23 mouse cellular contexts compared by ENCODE assay signal in the genomic region with DNA sequence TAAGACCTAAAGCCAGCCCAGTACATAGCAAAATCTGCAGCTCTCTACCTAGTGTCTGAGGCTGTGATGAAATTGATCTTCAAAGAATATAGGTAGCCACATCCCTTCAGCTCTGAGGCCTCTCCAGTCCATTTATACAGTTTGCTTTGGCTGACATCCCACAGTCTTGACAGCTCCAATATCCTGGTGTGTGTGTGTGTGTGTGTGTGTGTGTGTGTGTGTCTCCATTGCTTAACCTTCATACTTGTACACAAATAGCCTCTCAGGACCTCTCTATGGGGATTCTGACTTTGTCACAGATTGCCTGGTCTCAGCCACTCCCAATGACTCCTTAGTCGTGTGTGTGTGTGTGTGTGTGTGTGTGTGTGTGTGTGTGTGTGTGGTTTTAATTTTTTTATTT. TPM values are rescaled to one million over a fixed set of nuclear protein-coding genes. Genes with fewer than 3 reads are reported as not detected.
DNase-seq lines count a peak whose midpoint lies in the region; ATAC-seq and TF ChIP-seq lines count a peak whose summit lies in the region.
"Had no signal": no experiment of that assay in that cellular context is flagged by ENCODE, and none has a peak within 500 bp of the region (broad histone marks: within the 10 kb centered on the region; RNA-seq: fewer than 3 reads in every experiment).

No protein-coding gene starts in this region.

- H3K36me3 ChIP-seq in heart, postnatal 0 days (replicated peaks; ENCODE audit: control insufficient read depth, insufficient read depth, low read length), result peaks cover 24% of the 10 kb centered on the region
- no peaks in the 10 kb centered on the region for H3K36me3 ChIP-seq in lung, postnatal 0 days (ENCODE audit: insufficient read depth, low read length)
- H3K36me3 ChIP-seq in testis, adult 2 months (ENCODE audit: control insufficient read depth, insufficient read depth, low read length), result no peaks in the 10 kb centered on the region

- no peak for TF ChIP-seq POLR2A in testis, adult 2 months (IDR thresholded peaks at IDR 0.05; ENCODE audit: control insufficient read depth, low read depth, low read length)

- no peak overlapping the region for H3K27ac ChIP-seq in heart, postnatal 0 days (ENCODE audit: low read depth)
- H3K27ac ChIP-seq in lung, postnatal 0 days (ENCODE audit: low read length), result no peak overlapping the region
- H3K27ac ChIP-seq in testis, adult 2 months (ENCODE audit: control insufficient read depth, insufficient read depth, low read depth, low read length), result no peak overlapping the region
- H3K27ac ChIP-seq: forebrain, embryonic 10.5 days; forebrain, embryonic 13.5 days; heart, embryonic 10.5 days; heart, embryonic 13.5 days; hindbrain, embryonic 14.5 days; hindbrain, postnatal 0 days had no signal

- no peak overlapping the region for H3K9ac ChIP-seq in heart, postnatal 0 days (replicated peaks; ENCODE audit: low read depth, low read length)
- H3K9ac ChIP-seq in lung, postnatal 0 days (replicated peaks; ENCODE audit: low read depth), result no peak overlapping the region
- H3K9ac ChIP-seq: forebrain, embryonic 13.5 days; heart, embryonic 13.5 days; hindbrain, embryonic 14.5 days had no signal

- H3K4me2 ChIP-seq in heart, postnatal 0 days (ENCODE audit: low read depth, low read length), result no peak overlapping the region
- H3K4me2 ChIP-seq in lung, postnatal 0 days (replicated peaks; ENCODE audit: low read depth, low read length), result no peak overlapping the region
- H3K4me2 ChIP-seq: forebrain, embryonic 13.5 days; heart, embryonic 13.5 days; hindbrain, embryonic 14.5 days had no signal

- H3K4me3 ChIP-seq in heart, postnatal 0 days (ENCODE audit: low read depth, low read length), result no peak overlapping the region
- H3K4me3 ChIP-seq in lung, postnatal 0 days (ENCODE audit: low read depth, low read length), result no peak overlapping the region
- peak overlapping the region; percentile 68; the same call in 1 of the 2 replicates for H3K4me3 ChIP-seq in testis, adult 2 months (ENCODE audit: control insufficient read depth, low read depth, low read length)
- H3K4me3 ChIP-seq: forebrain, embryonic 10.5 days; forebrain, embryonic 13.5 days; heart, embryonic 10.5 days; heart, embryonic 13.5 days had no signal

- H3K9me3 ChIP-seq in heart, postnatal 0 days (replicated peaks; ENCODE audit: control insufficient read depth, low read length), result no peaks in the 10 kb centered on the region
- no peaks in the 10 kb centered on the region for H3K9me3 ChIP-seq in lung, postnatal 0 days (ENCODE audit: low read length)
- H3K9me3 ChIP-seq: forebrain, embryonic 10.5 days; forebrain, embryonic 13.5 days; heart, embryonic 10.5 days; heart, embryonic 13.5 days had no signal

- H3K4me1 ChIP-seq in heart, postnatal 0 days (ENCODE audit: control insufficient read depth, insufficient read depth), result peaks cover 7% of the 10 kb centered on the region; the same call in 1 of the 2 replicates
- H3K4me1 ChIP-seq in lung, postnatal 0 days (ENCODE audit: insufficient read depth, low read depth, low read length), result no peaks in the 10 kb centered on the region
- 0 out of 2 replicates have a peak, but pooled peaks cover 2% of the 10 kb centered on the region for H3K4me1 ChIP-seq in testis, adult 2 months (ENCODE audit: control insufficient read depth, insufficient read depth, low read length)
- H3K4me1 ChIP-seq: forebrain, embryonic 10.5 days; forebrain, embryonic 13.5 days had no signal

- H3K27me3 ChIP-seq in heart, postnatal 0 days (ENCODE audit: control insufficient read depth, insufficient read depth, low read length), result no peaks in the 10 kb centered on the region
- no peaks in the 10 kb centered on the region for H3K27me3 ChIP-seq in lung, postnatal 0 days (replicated peaks; ENCODE audit: insufficient read depth, low read length)
- H3K27me3 ChIP-seq in testis, adult 2 months (ENCODE audit: control insufficient read depth, insufficient read depth, low read length), result no peaks in the 10 kb centered on the region
- H3K27me3 ChIP-seq: forebrain, embryonic 13.5 days; heart, embryonic 13.5 days had no signal

- no peak for DNase-seq in heart, postnatal 0 days (ENCODE audit: low spot score)
- DNase-seq in heart, adult 18-20 months, result no peak
- peak; percentile 34 for DNase-seq in lung, postnatal 0 days (ENCODE audit: low spot score)
- no peak for DNase-seq in lung, postnatal 14 days
- DNase-seq in testis, postnatal 10 days (ENCODE audit: low spot score), result no peak
- DNase-seq: adrenal gland, adult 8-10 months; adrenal gland, postnatal 25 days; cerebellum, adult 18-20 months; cerebellum, adult 9-10 months; gastrocnemius, postnatal 10 days; gastrocnemius, postnatal 36 days; heart, postnatal 10 days; heart, postnatal 4 days had no signal

- ATAC-seq in heart, postnatal 0 days (ENCODE audit: insufficient read depth, low read depth), result peak; percentile 49; the same call in 1 of the 2 replicates
- ATAC-seq in lung, postnatal 0 days, result peak; percentile 63
- ATAC-seq: CD4-positive, CD25-positive, alpha-beta regulatory T cell, adult 4 months; forebrain, embryonic 13.5 days; forebrain, embryonic 16.5 days; hindbrain, postnatal 0 days; inflammation-experienced regulatory T-cells, adult 6 months had no signal

- 58% methylated on average over 1 of the region's 1 CpGs for WGBS in heart, postnatal 0 days
- 45% methylated on average over 1 of the region's 1 CpGs for WGBS in lung, postnatal 0 days

- TF ChIP-seq EP300 in heart, postnatal 0 days (IDR thresholded peaks at IDR 0.05; ENCODE audit: low read depth), result no peak
- no peak for TF ChIP-seq EP300 in lung, postnatal 0 days (IDR thresholded peaks at IDR 0.05)

- no peak for TF ChIP-seq CTCF in heart, postnatal 0 days (IDR thresholded peaks at IDR 0.05; ENCODE audit: low read depth)
- TF ChIP-seq CTCF in lung, postnatal 0 days (IDR thresholded peaks at IDR 0.05), result no peak
- TF ChIP-seq CTCF in testis, adult 2 months (IDR thresholded peaks at IDR 0.05; ENCODE audit: control insufficient read depth, insufficient read depth, insufficient replicate concordance, low read depth, low read length), result no peak

RNA-seq across cellular contexts. Expression of a gene that starts 33.9 kb away (rescaled TPM):
- total RNA-seq in heart, postnatal 0 days (2014; rRNA removed; ENCODE audit: low replicate concordance), result 11.0 and 11.1 TPM in 2 replicates
- 4.5 and 4.7 TPM in 2 replicates for polyA plus RNA-seq in heart, postnatal 0 days (2015; fragmentation: Nextera tagmentation; extraction: Ambion mirVana)
- 10 to 100 TPM; 11.7 to 14.3 TPM for total RNA-seq in heart, adult 18-20 months (2021)
- 5.4 and 5.8 TPM in 2 replicates for polyA plus RNA-seq in lung, postnatal 0 days (2015; fragmentation: Nextera tagmentation; extraction: Ambion mirVana)
- polyA plus RNA-seq in testis, adult 2 months (2012; rRNA removed), result 129 and 130 TPM in 2 replicates

Comparison
In these comparisons a context has a peak if more than half of its experiments do, and no peak if none do; other contexts are left out.
1. RNA of a gene that starts 33.9 kb away (polyA plus RNA-seq): 129 to 130 TPM in testis, adult 2 months; 5.4 to 5.8 TPM in lung, postnatal 0 days and 4.5 to 4.7 TPM in heart, postnatal 0 days; every median in the first group is over 10 times any median in the second.